Mouse (Mus musculus): ENCODE measurements around the gene Serpine1. TPM values are rescaled to one million over a fixed set of nuclear protein-coding genes. Genes with fewer than 3 reads are reported as not detected.

The Serpine1 gene
- polyA plus RNA-seq, 1 experiment from 2014 or later, result not detected

GRCm38 (mm10) chr5:137111542-137112408 is 39.7 kb upstream of the Serpine1 start:
- Histone ChIP-seq H3K4me1 (ENCODE audit: control insufficient read depth, insufficient read depth, low read length) (peaks cover 6% of the 10 kb centered on the region), H3K4me3 (ENCODE audit: low read depth, low read length) (no peak overlapping the region), H3K9ac (ENCODE audit: low read length) (no peak overlapping the region), H3K9me3 (ENCODE audit: control insufficient read depth, low read length) (no peaks in the 10 kb centered on the region; the same call in 1 of the 2 replicates), H3K4me2 (ENCODE audit: low read depth) (no peak overlapping the region), H3K36me3 (ENCODE audit: control insufficient read depth, insufficient read depth, low read length) (peaks cover 2% of the 10 kb centered on the region; the same call in 1 of the 2 replicates), H3K27ac (ENCODE audit: low read depth, low read length) (no peak overlapping the region), H3K27me3 (ENCODE audit: control insufficient read depth, insufficient read depth, low read length) (no peaks in the 10 kb centered on the region)
- 79% methylated on average over 4 of the region's 5 CpGs for WGBS
- ATAC-seq (ENCODE audit: insufficient read depth, low FRiP score, low TSS enrichment) (no peak), DNase-seq (ENCODE audit: low spot score) (no peak)

- no peak overlapping the region for H3K4me2 ChIP-seq (ENCODE audit: low read depth)
- WGBS, result 95% methylated on average over 12 of the region's 12 CpGs
- ATAC-seq (ENCODE audit: insufficient read depth, low FRiP score, low TSS enrichment), result no peak
Measured at GRCm38 (mm10) chr5:137110863-137111262, 38.8 kb upstream of the Serpine1 start.

GRCm38 (mm10) chr5:137109941-137110593 is 38.0 kb upstream of the Serpine1 start:
- H3K27me3 ChIP-seq (ENCODE audit: control insufficient read depth, insufficient read depth, low read length), result no peaks in the 10 kb centered on the region
- H3K4me2 ChIP-seq (ENCODE audit: low read depth), result no peak overlapping the region
- 0 out of 2 replicates have a peak, but pooled peaks cover 1% of the 10 kb centered on the region for H3K4me1 ChIP-seq (ENCODE audit: control insufficient read depth, insufficient read depth, low read length)
- DNase-seq (ENCODE audit: low spot score) (no peak), ATAC-seq (ENCODE audit: insufficient read depth, low FRiP score, low TSS enrichment) (no peak)
- H3K9me3 ChIP-seq (ENCODE audit: control insufficient read depth, low read length), result no peaks in the 10 kb centered on the region; the same call in 1 of the 2 replicates
- no peak overlapping the region for H3K4me3 ChIP-seq (ENCODE audit: low read depth, low read length)
- H3K36me3 ChIP-seq (ENCODE audit: control insufficient read depth, insufficient read depth, low read length), result peaks cover 2% of the 10 kb centered on the region; the same call in 1 of the 2 replicates
- no peak overlapping the region for H3K9ac ChIP-seq (ENCODE audit: low read length)
- H3K27ac ChIP-seq (ENCODE audit: low read depth, low read length), result no peak overlapping the region
- WGBS, result 62% methylated on average over 25 of the region's 25 CpGs

More at GRCm38 (mm10) chr5:137110863-137111262, 38.8 kb upstream of the Serpine1 start:
- Histone ChIP-seq H3K27ac (ENCODE audit: low read depth, low read length) (no peak overlapping the region), H3K27me3 (ENCODE audit: control insufficient read depth, insufficient read depth, low read length) (no peaks in the 10 kb centered on the region), H3K4me3 (ENCODE audit: low read depth, low read length) (no peak overlapping the region), H3K9ac (ENCODE audit: low read length) (no peak overlapping the region), H3K36me3 (ENCODE audit: control insufficient read depth, insufficient read depth, low read length) (peaks cover 2% of the 10 kb centered on the region; the same call in 1 of the 2 replicates), H3K9me3 (ENCODE audit: control insufficient read depth, low read length) (no peaks in the 10 kb centered on the region; the same call in 1 of the 2 replicates), H3K4me1 (ENCODE audit: control insufficient read depth, insufficient read depth, low read length) (0 out of 2 replicates have a peak, but pooled peaks cover 3% of the 10 kb centered on the region)
- no peak for DNase-seq (ENCODE audit: low spot score)

- Histone ChIP-seq H3K4me1 (ENCODE audit: control insufficient read depth, insufficient read depth, low read length) (no peaks in the 10 kb centered on the region), H3K4me2 (ENCODE audit: low read depth) (no peak overlapping the region), H3K9ac (ENCODE audit: low read length) (no peak overlapping the region), H3K9me3 (ENCODE audit: control insufficient read depth, low read length) (no peaks in the 10 kb centered on the region), H3K36me3 (ENCODE audit: control insufficient read depth, insufficient read depth, low read length) (no peaks in the 10 kb centered on the region), H3K4me3 (ENCODE audit: low read depth, low read length) (no peak overlapping the region), H3K27me3 (ENCODE audit: control insufficient read depth, insufficient read depth, low read length) (no peaks in the 10 kb centered on the region), H3K27ac (ENCODE audit: low read depth, low read length) (no peak overlapping the region)
- ATAC-seq (ENCODE audit: insufficient read depth, low FRiP score, low TSS enrichment), result no peak
- no peak for DNase-seq (ENCODE audit: low spot score)
- WGBS, result 75% methylated on average over 6 of the region's 6 CpGs
Measured at GRCm38 (mm10) chr5:137108111-137108510, 36.0 kb upstream of the Serpine1 start.

GRCm38 (mm10) chr5:137107670-137108069 is 35.6 kb upstream of the Serpine1 start:
- no peak for DNase-seq (ENCODE audit: low spot score)
- ATAC-seq (ENCODE audit: insufficient read depth, low FRiP score, low TSS enrichment), result no peak

GRCm38 (mm10) chr5:137107024-137107423 is 35.0 kb upstream of the Serpine1 start:
- Histone ChIP-seq H3K27ac (ENCODE audit: low read depth, low read length) (no peak overlapping the region), H3K4me1 (ENCODE audit: control insufficient read depth, insufficient read depth, low read length) (0 out of 2 replicates have a peak, but pooled peaks cover 3% of the 10 kb centered on the region), H3K27me3 (ENCODE audit: control insufficient read depth, insufficient read depth, low read length) (no peaks in the 10 kb centered on the region), H3K9ac (ENCODE audit: low read length) (no peak overlapping the region), H3K36me3 (ENCODE audit: control insufficient read depth, insufficient read depth, low read length) (no peaks in the 10 kb centered on the region), H3K9me3 (ENCODE audit: control insufficient read depth, low read length) (no peaks in the 10 kb centered on the region), H3K4me3 (ENCODE audit: low read depth, low read length) (no peak overlapping the region), H3K4me2 (ENCODE audit: low read depth) (no peak overlapping the region)
- peak; percentile 82 for DNase-seq (ENCODE audit: low spot score)
- ATAC-seq (ENCODE audit: insufficient read depth, low FRiP score, low TSS enrichment), result no peak
- 14% methylated on average over 6 of the region's 6 CpGs for WGBS

More at GRCm38 (mm10) chr5:137107670-137108069, 35.6 kb upstream of the Serpine1 start:
- 86% methylated on average over 8 of the region's 8 CpGs for WGBS
- H3K4me2 ChIP-seq (ENCODE audit: low read depth), result no peak overlapping the region
- H3K4me3 ChIP-seq (ENCODE audit: low read depth, low read length), result no peak overlapping the region
- no peak overlapping the region for H3K27ac ChIP-seq (ENCODE audit: low read depth, low read length)
- H3K9me3 ChIP-seq (ENCODE audit: control insufficient read depth, low read length), result no peaks in the 10 kb centered on the region
- H3K9ac ChIP-seq (ENCODE audit: low read length), result no peak overlapping the region
- no peaks in the 10 kb centered on the region for H3K27me3 ChIP-seq (ENCODE audit: control insufficient read depth, insufficient read depth, low read length)
- 0 out of 2 replicates have a peak, but pooled peaks cover 2% of the 10 kb centered on the region for H3K4me1 ChIP-seq (ENCODE audit: control insufficient read depth, insufficient read depth, low read length)
- no peaks in the 10 kb centered on the region for H3K36me3 ChIP-seq (ENCODE audit: control insufficient read depth, insufficient read depth, low read length)

- ATAC-seq (ENCODE audit: insufficient read depth, low FRiP score, low TSS enrichment) (no peak), DNase-seq (ENCODE audit: low spot score) (no peak)
- Histone ChIP-seq H3K36me3 (ENCODE audit: control insufficient read depth, insufficient read depth, low read length) (no peaks in the 10 kb centered on the region), H3K9me3 (ENCODE audit: control insufficient read depth, low read length) (no peaks in the 10 kb centered on the region), H3K4me3 (ENCODE audit: low read depth, low read length) (no peak overlapping the region), H3K4me2 (ENCODE audit: low read depth) (no peak overlapping the region), H3K27me3 (ENCODE audit: control insufficient read depth, insufficient read depth, low read length) (no peaks in the 10 kb centered on the region), H3K27ac (ENCODE audit: low read depth, low read length) (no peak overlapping the region), H3K9ac (ENCODE audit: low read length) (no peak overlapping the region), H3K4me1 (ENCODE audit: control insufficient read depth, insufficient read depth, low read length) (0 out of 2 replicates have a peak, but pooled peaks cover 3% of the 10 kb centered on the region)
- 75% methylated on average over 4 of the region's 4 CpGs for WGBS
Measured at GRCm38 (mm10) chr5:137106434-137106833, 34.4 kb upstream of the Serpine1 start.

- ATAC-seq (ENCODE audit: insufficient read depth, low FRiP score, low TSS enrichment) (no peak), DNase-seq (ENCODE audit: low spot score) (no peak)
- H3K27me3 ChIP-seq (ENCODE audit: control insufficient read depth, insufficient read depth, low read length), result no peaks in the 10 kb centered on the region
- no peak overlapping the region for H3K27ac ChIP-seq (ENCODE audit: low read depth, low read length)
- H3K4me3 ChIP-seq (ENCODE audit: low read depth, low read length), result no peak overlapping the region
- no peak overlapping the region for H3K4me2 ChIP-seq (ENCODE audit: low read depth)
- H3K9me3 ChIP-seq (ENCODE audit: control insufficient read depth, low read length), result no peaks in the 10 kb centered on the region
- WGBS, result 88% methylated on average over 2 of the region's 2 CpGs
- H3K4me1 ChIP-seq (ENCODE audit: control insufficient read depth, insufficient read depth, low read length), result 0 out of 2 replicates have a peak, but pooled peaks cover 3% of the 10 kb centered on the region
- no peaks in the 10 kb centered on the region for H3K36me3 ChIP-seq (ENCODE audit: control insufficient read depth, insufficient read depth, low read length)
- no peak overlapping the region for H3K9ac ChIP-seq (ENCODE audit: low read length)
Measured at GRCm38 (mm10) chr5:137103969-137104368, 31.9 kb upstream of the Serpine1 start.

Data from neural tube, embryonic 11.5 days (tissue).